Mouse (Mus musculus) CD4-positive naive resting alpha-beta T cell, adult 76 days (primary cell): ENCODE measurements around the gene Tpsg1. TPM values are rescaled to one million over a fixed set of nuclear protein-coding genes. Genes with fewer than 3 reads are reported as not detected.

Source experiments
- total RNA-seq: library from RNA; stranded (reverse); gene quantifications from one replicate; pipeline ENCODE4 v1.2.4, GENCODE M21; 2023

The Tpsg1 gene
- total RNA-seq, result not detected

GRCm38 (mm10) chr17:25368973-25369372, at the start of gene Tpsg1:
Gene Tpsg1, plus strand, starts transcription at chr17:25369273.

GRCm38 (mm10) chr17:25345462-25345861, 23.6 kb upstream of the Tpsg1 start, which contains the start of gene Tpsab1:
Gene Tpsab1, minus strand, starts transcription at chr17:25345562.

GRCm38 (mm10) chr17:25366005-25366404, 3.1 kb upstream of the Tpsg1 start, which contains the start of gene Tpsb2:
Gene Tpsb2, plus strand, starts transcription at chr17:25366305.

Other genes with a start within 250 kb of the Tpsg1 start
- not detected for gene Ptx4, start 248.5 kb upstream of the Tpsg1 start, total RNA-seq
- gene Clcn7, start 235.9 kb upstream of the Tpsg1 start, total RNA-seq, result 33.9 TPM
- gene Ccdc154, start 206.8 kb upstream of the Tpsg1 start, total RNA-seq, result 0.29 TPM
- gene Gm38655, start 193.8 kb upstream of the Tpsg1 start, total RNA-seq, result not detected
- gene BC003965, start 184.7 kb upstream of the Tpsg1 start, total RNA-seq, result 10.6 TPM
- gene Unkl, start 180.9 kb upstream of the Tpsg1 start, total RNA-seq, result 97.5 TPM
- 37.9 TPM for gene Gnptg, start 129.1 kb upstream of the Tpsg1 start, total RNA-seq
- gene Tsr3, start 129.1 kb upstream of the Tpsg1 start, total RNA-seq, result 17.6 TPM
- gene Baiap3, start 112.9 kb upstream of the Tpsg1 start, total RNA-seq, result 5.7 TPM
- gene Ube2i, start 94.7 kb upstream of the Tpsg1 start, total RNA-seq, result 448 TPM
- gene Prss34, start 70.9 kb upstream of the Tpsg1 start, total RNA-seq, result 1.1 TPM
- not detected for gene Prss28, start 60.6 kb upstream of the Tpsg1 start, total RNA-seq
- not detected for gene Prss29, start 50.6 kb upstream of the Tpsg1 start, total RNA-seq
- gene Tpsab1, start 23.7 kb upstream of the Tpsg1 start, total RNA-seq, result not detected
- gene Tpsb2, start 3.0 kb upstream of the Tpsg1 start, total RNA-seq, result not detected
- gene Cacna1h, start 64.5 kb downstream of the Tpsg1 start, total RNA-seq, result 1.1 TPM
- not detected for gene Tekt4, start 85.3 kb downstream of the Tpsg1 start, total RNA-seq
- gene Sstr5, start 128.0 kb downstream of the Tpsg1 start, total RNA-seq, result not detected
- gene Sox8, start 201.4 kb downstream of the Tpsg1 start, total RNA-seq, result not detected
- 36.5 TPM for gene Lmf1, start 209.8 kb downstream of the Tpsg1 start, total RNA-seq